Mouse (Mus musculus) heart, adult 2 months (tissue): ENCODE data around the gene Gm43302. TPM values are rescaled to one million over a fixed set of nuclear protein-coding genes. Genes with fewer than 3 reads are reported as not detected.
"Not testable (repeated sequence)": the region's sequence is repeated elsewhere in the genome, so short reads cannot be mapped to it uniquely, and the experiment has no call there.

Experiments
- DNase-seq, 2 experiments: peaks; one replicate each; pipeline ENCODE4 v3.0.0; 2021
- H3K27ac ChIP-seq: fragments of 200-600 bp; 2 replicates; pipeline ENCODE4 v1.8.1; 2022
- H3K27me3 ChIP-seq: fragments of 200-500 bp; 2 replicates; pipeline ENCODE4 v1.6.1; 2012; ENCODE audit warnings: mild to moderate bottlenecking, low read length, inconsistent platforms, mixed read lengths; ENCODE audit not compliant: control insufficient read depth, insufficient read depth
- H3K36me3 ChIP-seq: fragments of 200-500 bp; 2 replicates; pipeline ENCODE4 v1.6.1; 2012; ENCODE audit warnings: low read length, inconsistent platforms; ENCODE audit not compliant: control insufficient read depth, insufficient read depth
- H3K4me1 ChIP-seq: fragments of 200-500 bp; 2 replicates; pipeline ENCODE4 v1.6.1; 2011; ENCODE audit warnings: low read length; ENCODE audit not compliant: control insufficient read depth, insufficient read depth
- H3K4me3 ChIP-seq: fragments of 200-600 bp; 2 replicates; pipeline ENCODE4 v1.8.1; 2022
- H3K79me2 ChIP-seq: fragments of 200-500 bp; replicated peaks from 2 replicates; pipeline ENCODE4 v1.6.1; 2012; ENCODE audit warnings: mild to moderate bottlenecking, inconsistent platforms, low read length, moderate library complexity, mixed read lengths; ENCODE audit not compliant: control insufficient read depth, insufficient read depth
- H3K9ac ChIP-seq: fragments of 200-500 bp; 2 replicates; pipeline ENCODE4 v1.6.1; 2012; ENCODE audit warnings: low read depth, mild to moderate bottlenecking, control low read depth, inconsistent platforms, low read length, mixed read lengths
- CTCF ChIP-seq: fragments of 200-600 bp; IDR thresholded peaks from 2 replicates; pipeline ENCODE4 v1.8.1; 2022; ENCODE audit warnings: antibody characterized with exemption, mild to moderate bottlenecking, moderate library complexity
- EP300 ChIP-seq: fragments of 200-500 bp; IDR thresholded peaks from 2 replicates; pipeline ENCODE4 v1.6.1; 2011; ENCODE audit warnings: low read depth, low read length, control low read depth; ENCODE audit not compliant: insufficient read depth
- POLR2A ChIP-seq: fragments of 200-500 bp; IDR thresholded peaks from 2 replicates; pipeline ENCODE4 v1.6.1; 2011; ENCODE audit warnings: mild to moderate bottlenecking, low read depth, low read length, control low read depth; ENCODE audit not compliant: insufficient read depth
- WGBS: fragments of 180-500 bp; shearing (Covaris S2); methylation state at CpG from one replicate; pipeline ENCODE4 v1.1.7; 2018; 5-methylcytosine and 5-hydroxymethylcytosine counted together
- intact Hi-C: fragments of 180-260 bp; cut with DNase I; formaldehyde crosslinking; loops from one replicate; pipeline ENCODE4 v1.15.1; 2025
- polyA plus RNA-seq: library from polyadenylated mRNA; depleted of rRNA; stranded (reverse); fragments of >200 nt; gene quantifications from 2 replicates; pipeline ENCODE4 v1.2.3, GENCODE M21; 2012; rRNA removed
- total RNA-seq, 2 experiments: library from RNA; stranded (reverse); gene quantifications; 2 replicates each; pipeline ENCODE4 v1.2.3; 2021

The Gm43302 gene
- total and polyA plus RNA-seq, 3 experiments, result 0.25 to 4.5 (median 1.9) TPM

DNA sequence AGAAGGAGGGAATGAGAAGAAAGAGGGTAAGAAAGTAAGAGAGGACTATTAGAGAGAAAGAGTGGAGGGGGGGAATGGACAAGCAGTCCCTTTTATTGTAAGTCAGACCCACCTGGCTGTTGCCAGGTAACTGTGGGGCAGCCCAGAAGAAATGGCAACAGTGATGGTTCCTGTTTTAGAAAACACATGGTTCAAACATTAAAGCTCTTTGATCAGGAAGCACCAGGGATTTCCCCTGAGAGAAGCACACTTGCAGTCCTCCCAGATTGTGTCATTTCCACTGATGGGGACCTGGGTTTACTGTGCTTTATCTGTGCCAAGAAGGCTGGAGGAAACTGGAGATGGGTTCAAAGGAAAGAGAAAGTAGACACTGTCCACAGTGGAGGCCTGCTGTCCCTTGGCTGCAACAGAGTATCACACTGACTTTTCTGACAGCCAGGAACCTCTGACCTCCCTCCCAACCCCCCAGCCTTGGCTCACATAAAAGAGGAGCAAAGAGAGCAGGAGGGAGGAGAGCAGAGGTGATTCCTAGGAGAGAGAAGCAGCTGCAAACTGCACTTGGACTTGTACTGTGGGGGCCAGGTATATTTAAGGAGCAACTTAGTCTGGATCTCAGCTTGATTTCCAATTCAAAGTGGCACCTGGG lies 95.5 kb downstream of the Gm43302 start:
- H3K27me3 ChIP-seq, DNase-seq, H3K27ac ChIP-seq, H3K4me1 ChIP-seq, H3K4me3 ChIP-seq, H3K79me2 ChIP-seq, H3K9ac ChIP-seq, H3K36me3 ChIP-seq: not testable (repeated sequence)
- intact Hi-C loops, result loop anchor here (10.0 kb wide), 1 partner anchor 83 kb away; no protein-coding TSS in a partner anchor

DNA sequence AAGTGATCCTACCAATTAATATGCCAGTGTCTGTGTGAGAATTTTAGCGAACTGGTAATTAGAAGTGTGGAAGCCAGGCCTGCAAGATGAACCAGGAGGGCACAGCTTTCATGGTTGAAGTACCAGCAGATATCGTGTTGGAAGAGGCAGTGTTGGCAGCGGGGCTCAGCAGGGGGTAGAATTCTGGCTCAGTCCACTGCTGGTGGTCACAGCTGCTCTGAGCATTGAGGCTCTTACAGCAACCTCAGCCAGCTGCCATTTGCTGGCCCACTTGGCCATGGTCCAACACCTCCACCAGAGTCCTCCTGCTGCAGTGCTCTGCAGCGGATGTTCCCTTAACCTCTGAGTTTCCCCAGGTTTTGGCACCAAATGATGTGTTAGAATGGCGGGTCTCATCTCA lies 97.2 kb downstream of the Gm43302 start:
- not testable (repeated sequence) for H3K36me3 ChIP-seq, H3K27me3 ChIP-seq, H3K4me3 ChIP-seq, H3K9ac ChIP-seq, H3K4me1 ChIP-seq, H3K27ac ChIP-seq, H3K79me2 ChIP-seq, DNase-seq
- 81% methylated on average over 5 of the region's 5 CpGs for WGBS
- intact Hi-C loops, result loop anchor here (10.0 kb wide), 1 partner anchor 82 kb away; no protein-coding TSS in a partner anchor

DNA sequence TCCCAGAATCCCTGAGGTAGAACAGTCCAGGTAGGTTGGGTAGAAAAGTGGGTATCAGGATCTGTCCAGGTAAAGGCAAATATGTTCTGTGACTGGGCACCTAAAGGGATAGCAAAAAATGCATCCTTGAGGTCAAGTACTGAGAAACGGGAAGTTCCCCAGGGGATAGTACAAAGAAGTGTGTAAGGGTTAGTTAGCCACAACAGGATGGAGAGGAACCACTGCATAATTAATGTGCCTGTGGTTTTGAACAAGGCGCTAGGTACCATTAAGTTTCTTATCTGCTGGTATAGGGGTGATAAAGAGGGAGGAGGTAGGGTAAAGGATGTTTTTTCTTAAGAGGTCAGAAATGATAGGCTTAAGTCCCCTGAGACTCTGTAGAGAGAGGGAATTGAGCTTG lies 101.0 kb downstream of the Gm43302 start:
- intact Hi-C loops, result loop anchor here (10.0 kb wide), 1 partner anchor 78 kb away; no protein-coding TSS in a partner anchor

DNA sequence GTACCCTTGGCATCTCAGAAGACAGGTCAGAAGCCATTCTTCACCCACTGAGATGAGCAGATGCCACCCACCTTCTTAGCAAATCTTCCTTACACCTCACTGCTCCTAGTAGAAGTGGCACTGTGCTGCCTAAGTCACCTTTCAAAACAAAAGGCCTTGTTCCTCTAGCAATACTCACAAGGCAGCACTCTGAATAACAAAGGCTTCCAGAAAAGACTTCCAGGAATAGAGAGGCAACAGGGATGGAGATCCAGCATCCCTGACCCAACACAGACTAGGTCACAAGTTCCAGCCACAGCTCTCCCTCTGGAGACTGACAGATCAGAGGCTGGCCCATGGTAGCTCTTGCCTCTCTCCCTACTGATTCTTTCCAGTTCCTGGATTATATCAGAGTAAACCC lies 112.0 kb downstream of the Gm43302 start:
- no peak for TF ChIP-seq CTCF
- TF ChIP-seq EP300, result no peak
- no peak for TF ChIP-seq POLR2A
- H3K9ac ChIP-seq, result no peak overlapping the region

More for the DNA sequence above, 101.0 kb downstream of the Gm43302 start:
- DNase-seq, H3K9ac ChIP-seq, H3K27ac ChIP-seq, H3K27me3 ChIP-seq, H3K4me1 ChIP-seq, H3K4me3 ChIP-seq, H3K36me3 ChIP-seq, H3K79me2 ChIP-seq: not testable (repeated sequence)
- WGBS, result 74% methylated on average over 2 of the region's 2 CpGs

More for the DNA sequence above, 112.0 kb downstream of the Gm43302 start:
- Histone ChIP-seq H3K79me2 (no peaks in the 10 kb centered on the region), H3K27ac (no peak overlapping the region), H3K4me1 (no peaks in the 10 kb centered on the region), H3K36me3 (no peaks in the 10 kb centered on the region), H3K27me3 (no peaks in the 10 kb centered on the region), H3K4me3 (no peak overlapping the region)
- intact Hi-C loops, result no loop called here
- DNase-seq, result no peak

Other genes with a start within 250 kb of the Gm43302 start
- gene Gbp9, start 154.2 kb downstream of the Gm43302 start, total RNA-seq, result 1 to 10 TPM; 7.4 to 9.4 TPM
- gene Gbp9, start 154.2 kb downstream of the Gm43302 start, polyA plus RNA-seq, result 5.6 and 11.3 TPM in 2 replicates
- gene Gbp8, start 154.2 kb downstream of the Gm43302 start, total RNA-seq, result under 1 TPM; 0.13 to 0.23 TPM
- 0.29 TPM in 2 replicates for gene Gbp8, start 154.2 kb downstream of the Gm43302 start, polyA plus RNA-seq
- 10 to 100 TPM in 1 of 2 experiments, 1 to 10 TPM in 1; 4.6 to 11.5 TPM for gene Gbp4, start 154.1 kb downstream of the Gm43302 start, total RNA-seq
- 7.8 and 10.4 TPM in 2 replicates for gene Gbp4, start 154.1 kb downstream of the Gm43302 start, polyA plus RNA-seq
- 1 to 10 TPM in 1 of 2 experiments, under 1 TPM in 1; 0.93 to 1.7 TPM for gene Gbp10, start 54.2 kb downstream of the Gm43302 start, total RNA-seq
- gene Gbp10, start 54.2 kb downstream of the Gm43302 start, polyA plus RNA-seq, result 0.59 and 1.7 TPM in 2 replicates
- gene Gbp6, start within 50 bp of the Gm43302 start, total RNA-seq, result 10 to 100 TPM; 14.3 to 22.0 TPM
- gene Gbp6, start within 50 bp of the Gm43302 start, polyA plus RNA-seq, result 4.9 and 5.9 TPM in 2 replicates
- gene Lrrc8b, start 122.1 kb upstream of the Gm43302 start, total RNA-seq, result 1 to 10 TPM; 4.4 to 5.0 TPM
- gene Lrrc8b, start 122.1 kb upstream of the Gm43302 start, polyA plus RNA-seq, result 2.9 and 4.3 TPM in 2 replicates
- gene Lrrc8c, start 225.7 kb upstream of the Gm43302 start, total RNA-seq, result 10 to 100 TPM; 19.7 to 35.5 TPM
- gene Lrrc8c, start 225.7 kb upstream of the Gm43302 start, polyA plus RNA-seq, result 23.5 and 37.5 TPM in 2 replicates